Mouse (Mus musculus): Measurements from ENCODE around the gene Lifr. TPM values are rescaled to one million over a fixed set of nuclear protein-coding genes. Genes with fewer than 3 reads are reported as not detected.

Gene Lifr
- total RNA-seq, 2 experiments from 2014 or later: 47.3 to 51.1 TPM

DNA sequence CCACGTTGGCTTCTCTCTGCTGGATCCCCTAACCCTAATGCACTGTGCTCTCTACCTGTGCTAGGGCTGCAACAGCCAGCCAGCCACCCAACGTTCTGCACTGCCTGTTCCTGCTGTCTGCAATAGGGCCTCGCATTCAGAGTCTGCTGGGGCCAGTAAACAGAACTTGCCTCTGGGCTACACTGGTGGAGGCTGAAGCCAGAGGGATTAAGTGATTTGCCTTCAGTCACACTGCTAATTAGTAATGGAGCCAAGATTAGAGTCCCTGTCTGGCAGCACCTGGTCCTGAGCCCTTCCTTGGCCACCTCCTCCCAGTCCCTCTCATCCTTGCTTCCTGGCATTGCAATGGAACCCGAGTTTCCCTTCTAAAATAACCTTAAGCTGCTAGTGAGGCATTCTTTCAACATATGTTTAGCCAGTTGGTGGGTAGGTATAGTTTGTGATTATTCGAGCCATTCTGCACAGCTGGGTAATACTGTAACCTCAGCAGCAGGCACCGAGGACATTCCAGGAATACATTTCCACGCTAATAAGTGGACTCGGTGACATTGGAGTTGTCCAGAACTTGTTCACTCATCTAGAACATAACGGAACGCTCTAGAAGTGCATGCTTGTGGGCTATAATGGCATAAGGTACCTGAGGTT is 61.8 kb downstream of the Lifr start:
- DNase-seq (ENCODE audit: extremely low spot score in 1 of 2, low spot score in 1 of 2): no peak

- DNase-seq (ENCODE audit: extremely low spot score in 1 of 2, low spot score in 1 of 2): no peak
Observed at GRCm38 (mm10) chr15:7154010-7154736, 63.8 kb downstream of the Lifr start.

GRCm38 (mm10) chr15:7154737-7155090 is 64.3 kb downstream of the Lifr start:
- DNase-seq (ENCODE audit: extremely low spot score in 1 of 2, low spot score in 1 of 2): no peak

DNA sequence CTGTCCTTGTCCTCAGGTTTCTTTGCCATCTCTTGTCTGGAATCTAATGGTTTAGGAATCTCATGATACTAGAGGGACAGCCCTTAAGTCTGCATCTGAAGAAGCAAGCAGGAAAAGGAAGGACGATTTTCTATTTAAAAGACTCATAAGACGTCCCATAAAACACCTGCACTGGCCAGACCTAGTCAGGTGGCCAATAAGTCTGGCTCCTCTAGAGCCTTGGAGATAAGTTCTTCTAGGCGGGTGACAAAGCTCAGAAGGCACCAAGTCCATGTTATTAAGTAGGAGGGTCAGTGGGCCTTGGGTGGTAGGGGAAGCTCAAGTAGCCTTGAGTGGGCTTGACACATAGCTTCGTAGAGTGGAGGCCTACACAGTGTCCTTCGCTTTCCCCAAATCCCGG is 67.2 kb downstream of the Lifr start:
- DNase-seq (ENCODE audit: extremely low spot score in 1 of 2, low spot score in 1 of 2): no peak

DNA sequence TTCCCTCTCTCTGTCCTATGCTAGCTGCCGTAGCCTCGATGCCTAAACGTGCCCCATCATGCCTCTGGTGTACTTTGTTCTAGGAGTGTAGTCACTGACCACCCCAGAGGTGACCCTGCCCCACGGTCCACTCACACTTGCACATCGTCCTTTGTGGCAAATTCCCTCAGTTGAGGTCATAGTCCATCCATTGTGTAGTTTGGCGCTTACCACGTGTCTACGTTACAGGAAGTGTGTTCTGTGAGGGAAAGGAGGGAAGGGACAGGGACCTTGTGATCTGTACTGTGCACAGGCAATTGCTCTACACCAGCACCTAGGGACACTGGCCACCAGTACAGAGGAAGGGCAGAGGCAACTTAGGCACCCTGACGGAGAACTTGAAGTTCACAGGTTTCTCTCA is 69.5 kb downstream of the Lifr start:
- DNase-seq (ENCODE audit: extremely low spot score in 1 of 2, low spot score in 1 of 2): no peak

- DNase-seq (ENCODE audit: extremely low spot score in 1 of 2, low spot score in 1 of 2): no peak
Observed at GRCm38 (mm10) chr15:7160321-7160720, 69.9 kb downstream of the Lifr start.

GRCm38 (mm10) chr15:7163851-7164250 is 73.4 kb downstream of the Lifr start:
- no peak for DNase-seq (ENCODE audit: extremely low spot score in 1 of 2, low spot score in 1 of 2)

DNA sequence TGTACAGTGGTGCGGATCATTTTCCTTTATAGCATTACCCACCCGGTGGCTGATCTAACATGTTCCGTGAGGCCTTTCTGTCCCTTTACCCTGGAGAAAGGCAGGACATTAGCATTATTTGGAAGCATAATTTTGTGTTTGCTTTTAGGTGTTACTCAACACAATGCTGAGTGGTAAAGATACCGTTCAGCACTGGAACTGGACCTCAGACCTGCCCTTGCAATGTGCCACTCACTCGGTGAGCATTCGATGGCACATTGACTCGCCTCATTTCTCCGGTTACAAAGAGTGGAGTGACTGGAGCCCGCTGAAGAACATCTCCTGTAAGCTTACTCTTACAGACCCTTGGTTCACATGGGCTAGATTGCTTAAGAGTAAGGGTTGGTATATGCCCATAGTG is 76.3 kb downstream of the Lifr start:
- no peak for DNase-seq (ENCODE audit: extremely low spot score in 1 of 2, low spot score in 1 of 2)

DNA sequence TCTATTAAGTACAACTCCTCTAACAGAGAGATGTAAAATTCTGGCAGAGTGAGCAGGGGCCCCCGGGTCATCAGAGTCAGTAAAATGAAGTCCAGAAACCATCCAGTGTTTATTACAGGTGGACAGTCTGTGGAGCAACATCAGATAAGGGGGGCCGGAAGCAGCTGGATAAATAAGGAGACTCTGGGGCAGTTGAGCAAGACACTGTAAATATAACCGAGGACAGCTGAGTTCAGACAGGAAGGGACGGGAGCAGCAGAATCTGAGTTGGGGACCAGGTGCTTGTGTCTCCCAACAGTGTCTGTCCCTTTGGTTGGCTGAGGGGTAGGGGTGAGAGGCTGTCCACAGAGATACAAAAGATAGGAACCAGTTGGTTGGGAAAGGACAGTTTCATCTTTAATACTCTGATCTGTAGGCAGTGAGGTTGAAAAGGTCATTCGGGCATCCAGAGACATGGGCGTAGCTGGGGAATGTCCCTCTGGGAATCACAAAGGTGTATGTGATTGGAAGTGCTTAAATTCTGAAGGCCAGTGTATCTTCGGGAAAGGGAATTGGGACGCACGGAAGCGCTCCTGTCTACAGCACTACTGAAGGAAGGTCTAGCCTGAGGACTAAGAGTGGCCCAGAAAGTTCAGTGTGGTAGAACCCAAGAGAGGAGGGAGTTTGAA is 77.0 kb downstream of the Lifr start:
- no peak for DNase-seq (ENCODE audit: extremely low spot score in 1 of 2, low spot score in 1 of 2)

- no peak for DNase-seq (ENCODE audit: extremely low spot score in 1 of 2, low spot score in 1 of 2)
Observed at GRCm38 (mm10) chr15:7167906-7168532, 77.6 kb downstream of the Lifr start.

DNA sequence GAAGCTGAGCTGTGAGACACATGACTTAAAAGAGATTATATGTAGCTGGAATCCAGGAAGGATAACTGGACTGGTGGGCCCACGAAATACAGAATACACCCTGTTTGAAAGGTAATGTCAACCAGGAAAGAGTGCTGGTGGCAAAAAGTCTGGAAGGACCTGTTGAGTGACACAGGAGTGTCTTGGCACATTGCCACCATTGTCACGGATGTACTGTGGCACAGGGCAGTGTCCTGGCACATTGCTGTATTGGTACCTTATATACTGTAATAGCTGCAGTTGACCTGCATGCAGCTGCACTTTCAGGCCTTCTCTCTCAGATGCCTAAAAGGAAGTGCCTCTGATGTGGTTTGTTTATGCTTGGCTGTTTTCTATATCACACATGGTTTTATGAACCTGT is 82.5 kb downstream of the Lifr start:
- DNase-seq (ENCODE audit: extremely low spot score in 1 of 2, low spot score in 1 of 2): no peak

DNA sequence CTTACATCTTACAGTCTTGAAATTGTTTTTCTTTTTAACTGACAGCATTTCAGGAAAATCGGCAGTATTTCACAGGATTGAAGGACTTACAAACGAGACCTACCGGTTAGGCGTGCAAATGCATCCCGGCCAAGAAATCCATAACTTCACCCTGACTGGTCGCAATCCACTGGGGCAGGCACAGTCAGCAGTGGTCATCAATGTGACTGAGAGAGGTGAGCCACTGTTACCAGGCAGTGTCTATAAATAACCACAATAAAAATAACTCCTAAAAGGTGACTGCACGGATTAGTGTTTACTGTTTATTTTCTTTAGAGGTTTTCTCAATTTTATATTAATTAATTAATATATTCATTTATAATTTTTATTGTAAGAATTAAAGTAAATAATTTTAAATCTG is 82.9 kb downstream of the Lifr start:
- no peak for DNase-seq (ENCODE audit: extremely low spot score in 1 of 2, low spot score in 1 of 2)

- DNase-seq (ENCODE audit: extremely low spot score in 1 of 2, low spot score in 1 of 2): no peak
Observed at GRCm38 (mm10) chr15:7173776-7174175, 83.4 kb downstream of the Lifr start.

GRCm38 (mm10) chr15:7180576-7180975 is 90.2 kb downstream of the Lifr start:
- no peak for DNase-seq (ENCODE audit: extremely low spot score in 1 of 2, low spot score in 1 of 2)

DNA sequence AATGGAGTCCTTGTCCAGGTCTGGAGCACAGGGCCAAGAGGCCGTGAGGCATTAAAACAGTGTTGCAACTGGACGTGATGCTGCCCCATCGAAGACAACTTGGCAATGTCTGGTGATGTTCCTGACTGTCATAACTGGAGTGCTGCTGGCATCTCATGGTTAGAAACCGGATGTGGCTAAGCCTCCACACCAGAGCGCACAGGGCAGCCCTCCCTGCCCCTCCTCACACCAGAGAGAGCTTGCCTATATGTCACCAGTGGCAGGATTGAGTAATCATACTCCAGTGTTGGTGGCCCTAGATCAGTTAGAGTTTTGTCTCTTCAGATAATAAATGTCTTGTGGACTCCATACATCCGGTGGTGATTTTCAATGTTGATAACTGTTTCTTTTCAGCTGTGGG is 97.3 kb downstream of the Lifr start:
- no peak for DNase-seq (ENCODE audit: extremely low spot score in 1 of 2, low spot score in 1 of 2)

GRCm38 (mm10) chr15:7189678-7190454 is 99.5 kb downstream of the Lifr start:
- no peak for DNase-seq (ENCODE audit: extremely low spot score in 1 of 2, low spot score in 1 of 2)

DNA sequence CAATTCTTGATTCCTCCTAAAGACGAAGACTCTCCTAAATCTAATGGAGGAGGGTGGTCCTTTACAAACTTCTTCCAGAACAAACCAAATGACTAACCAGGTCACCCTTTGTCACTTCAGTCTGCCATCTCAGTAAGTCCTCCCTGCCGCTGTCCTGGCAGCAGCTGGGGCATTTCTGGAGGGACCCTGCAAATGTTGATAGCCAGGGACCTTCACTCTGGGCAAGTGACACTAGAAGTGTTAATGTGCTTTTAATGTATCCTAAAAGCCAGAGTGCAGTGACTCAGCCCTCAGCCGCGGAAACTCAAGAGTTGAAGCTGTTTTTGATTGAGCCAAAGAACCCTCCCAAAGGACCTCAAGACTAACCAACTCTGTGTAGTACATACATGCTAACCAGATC is 100.7 kb downstream of the Lifr start:
- DNase-seq (ENCODE audit: extremely low spot score in 1 of 2, low spot score in 1 of 2): no peak

DNA sequence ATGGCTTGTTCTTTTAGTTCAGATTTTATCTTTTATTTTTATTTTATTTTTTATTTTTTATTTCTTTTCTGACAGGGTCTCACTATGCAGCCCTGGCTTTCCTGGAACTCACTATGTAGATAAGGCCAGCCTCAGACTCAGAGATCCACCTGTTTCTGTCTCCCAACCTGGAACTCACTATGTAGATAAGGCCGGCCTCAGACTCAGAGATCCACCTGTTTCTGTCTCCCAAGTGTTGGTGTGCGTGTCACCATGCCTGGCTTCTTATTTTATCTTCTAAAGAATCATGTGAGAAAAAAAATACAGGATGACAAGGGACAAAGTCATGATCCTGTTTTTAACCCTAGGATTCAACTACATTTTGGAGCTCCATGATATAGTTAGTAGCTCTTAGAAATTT is 102.2 kb downstream of the Lifr start:
- DNase-seq (ENCODE audit: extremely low spot score in 1 of 2, low spot score in 1 of 2): no peak

- DNase-seq (ENCODE audit: extremely low spot score in 1 of 2, low spot score in 1 of 2): no peak
Observed at GRCm38 (mm10) chr15:7194147-7194720, 103.8 kb downstream of the Lifr start.

- no peak for DNase-seq (ENCODE audit: extremely low spot score in 1 of 2, low spot score in 1 of 2)
Observed at GRCm38 (mm10) chr15:7194748-7195221, 104.4 kb downstream of the Lifr start.
